Mouse (Mus musculus): Measurements from ENCODE around the gene Flvcr2. TPM values are rescaled to one million over a fixed set of nuclear protein-coding genes. Genes with fewer than 3 reads are reported as not detected.

The Flvcr2 gene
- polyA plus RNA-seq, 1 experiment from 2014 or later: 7.0 TPM

DNA sequence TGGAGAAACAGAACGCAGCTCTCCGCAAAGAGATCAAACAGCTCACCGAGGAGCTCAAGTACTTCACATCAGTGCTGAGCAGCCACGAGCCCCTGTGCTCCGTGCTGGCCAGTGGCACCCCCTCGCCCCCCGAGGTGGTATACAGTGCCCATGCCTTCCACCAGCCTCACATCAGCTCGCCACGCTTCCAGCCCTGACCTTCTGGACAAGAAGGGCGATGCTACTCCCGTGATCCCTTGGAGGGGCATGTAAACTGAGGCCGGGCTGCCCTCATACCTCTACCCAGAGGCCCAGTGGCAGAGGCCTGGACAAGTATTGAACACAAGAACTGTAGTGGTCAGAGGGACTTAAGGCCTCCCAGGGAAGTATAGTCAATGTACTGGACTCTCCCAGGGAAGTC lies 37.8 kb upstream of the Flvcr2 start:
- H3K27me3 ChIP-seq (ENCODE audit: insufficient read depth, low read length): no peaks in the 10 kb centered on the region
- H3K9ac ChIP-seq (ENCODE audit: low read depth, low read length): no peak overlapping the region
- no peak overlapping the region for H3K27ac ChIP-seq
- ATAC-seq (replicated peaks; ENCODE audit: low FRiP score, low read depth) (no peak), DNase-seq (ENCODE audit: low spot score) (no peak)
- no peak overlapping the region for H3K4me2 ChIP-seq (ENCODE audit: low read length)
- no peaks in the 10 kb centered on the region for H3K36me3 ChIP-seq (ENCODE audit: insufficient read depth, low read length)
- no peak for TF ChIP-seq CTCF (IDR thresholded peaks at IDR 0.05; ENCODE audit: low read depth)
- no peaks in the 10 kb centered on the region for H3K9me3 ChIP-seq (replicated peaks; ENCODE audit: low read length)
- 84% methylated on average over 12 of the region's 12 CpGs for WGBS
- H3K4me3 ChIP-seq (replicated peaks; ENCODE audit: low read depth, low read length): no peak overlapping the region
- H3K4me1 ChIP-seq (replicated peaks; ENCODE audit: insufficient read depth, low read length): 0 out of 2 replicates have a peak, but pooled peaks cover 6% of the 10 kb centered on the region

GRCm38 (mm10) chr12:85710695-85711094 lies 35.6 kb upstream of the Flvcr2 start:
- DNase-seq (ENCODE audit: low spot score) (no peak), ATAC-seq (replicated peaks; ENCODE audit: low FRiP score, low read depth) (no peak)
- WGBS: 77% methylated on average over 7 of the region's 7 CpGs
- no peaks in the 10 kb centered on the region for H3K36me3 ChIP-seq (ENCODE audit: insufficient read depth, low read length)
- no peak overlapping the region for H3K4me3 ChIP-seq (replicated peaks; ENCODE audit: low read depth, low read length)
- no peaks in the 10 kb centered on the region for H3K27me3 ChIP-seq (ENCODE audit: insufficient read depth, low read length)
- H3K4me2 ChIP-seq (ENCODE audit: low read length): no peak overlapping the region
- H3K27ac ChIP-seq: no peak overlapping the region
- no peaks in the 10 kb centered on the region for H3K9me3 ChIP-seq (replicated peaks; ENCODE audit: low read length)
- no peak for TF ChIP-seq CTCF (IDR thresholded peaks at IDR 0.05; ENCODE audit: low read depth)
- H3K9ac ChIP-seq (ENCODE audit: low read depth, low read length): no peak overlapping the region
- H3K4me1 ChIP-seq (replicated peaks; ENCODE audit: insufficient read depth, low read length): 0 out of 2 replicates have a peak, but pooled peaks cover 5% of the 10 kb centered on the region

- H3K4me1 ChIP-seq (replicated peaks; ENCODE audit: insufficient read depth, low read length): no peaks in the 10 kb centered on the region
- ATAC-seq (replicated peaks; ENCODE audit: low FRiP score, low read depth) (no peak), DNase-seq (ENCODE audit: low spot score) (no peak)
- H3K4me3 ChIP-seq (replicated peaks; ENCODE audit: low read depth, low read length): no peak overlapping the region
- 91% methylated on average over 2 of the region's 2 CpGs for WGBS
- no peak overlapping the region for H3K4me2 ChIP-seq (ENCODE audit: low read length)
- TF ChIP-seq CTCF (IDR thresholded peaks at IDR 0.05; ENCODE audit: low read depth): no peak
- no peak overlapping the region for H3K27ac ChIP-seq
- no peaks in the 10 kb centered on the region for H3K36me3 ChIP-seq (ENCODE audit: insufficient read depth, low read length)
- H3K27me3 ChIP-seq (ENCODE audit: insufficient read depth, low read length): no peaks in the 10 kb centered on the region
- H3K9ac ChIP-seq (ENCODE audit: low read depth, low read length): no peak overlapping the region
- H3K9me3 ChIP-seq (replicated peaks; ENCODE audit: low read length): no peaks in the 10 kb centered on the region
These were observed 33.8 kb upstream of the Flvcr2 start for GRCm38 (mm10) chr12:85712587-85712986.

DNA sequence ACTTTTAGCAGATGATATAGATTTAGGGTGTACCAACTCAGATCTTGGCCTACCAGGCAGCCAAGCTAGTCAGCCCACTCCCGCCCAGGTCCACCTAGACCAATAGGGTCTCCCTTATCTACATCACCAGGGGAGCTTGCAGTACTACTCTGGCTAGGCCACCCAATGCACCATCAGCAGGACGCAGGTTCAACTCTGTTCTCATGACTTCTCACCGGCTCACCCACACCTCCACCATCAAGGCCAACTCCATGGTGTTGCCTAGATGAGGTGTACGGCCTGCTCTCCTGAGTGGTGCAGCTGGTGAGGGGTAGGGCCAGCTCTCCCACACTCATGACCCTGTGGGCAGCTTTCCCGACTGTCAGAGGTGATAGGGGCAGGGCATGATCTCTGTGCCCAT lies 32.2 kb upstream of the Flvcr2 start:
- Histone ChIP-seq H3K36me3 (ENCODE audit: insufficient read depth, low read length) (no peaks in the 10 kb centered on the region), H3K9me3 (replicated peaks; ENCODE audit: low read length) (no peaks in the 10 kb centered on the region), H3K4me1 (replicated peaks; ENCODE audit: insufficient read depth, low read length) (no peaks in the 10 kb centered on the region), H3K27ac (no peak overlapping the region), H3K9ac (ENCODE audit: low read depth, low read length) (no peak overlapping the region), H3K4me3 (replicated peaks; ENCODE audit: low read depth, low read length) (no peak overlapping the region), H3K4me2 (ENCODE audit: low read length) (no peak overlapping the region), H3K27me3 (ENCODE audit: insufficient read depth, low read length) (no peaks in the 10 kb centered on the region)
- DNase-seq (ENCODE audit: low spot score) (no peak), ATAC-seq (replicated peaks; ENCODE audit: low FRiP score, low read depth) (no peak)
- 93% methylated on average over 5 of the region's 5 CpGs for WGBS
- no peak for TF ChIP-seq CTCF (IDR thresholded peaks at IDR 0.05; ENCODE audit: low read depth)

- ATAC-seq (replicated peaks; ENCODE audit: low FRiP score, low read depth) (no peak), DNase-seq (ENCODE audit: low spot score) (no peak)
- TF ChIP-seq CTCF (IDR thresholded peaks at IDR 0.05; ENCODE audit: low read depth): no peak
- Histone ChIP-seq H3K9ac (ENCODE audit: low read depth, low read length) (no peak overlapping the region), H3K9me3 (replicated peaks; ENCODE audit: low read length) (no peaks in the 10 kb centered on the region), H3K27me3 (ENCODE audit: insufficient read depth, low read length) (no peaks in the 10 kb centered on the region), H3K4me2 (ENCODE audit: low read length) (no peak overlapping the region), H3K4me1 (replicated peaks; ENCODE audit: insufficient read depth, low read length) (no peaks in the 10 kb centered on the region), H3K36me3 (ENCODE audit: insufficient read depth, low read length) (no peaks in the 10 kb centered on the region), H3K27ac (no peak overlapping the region), H3K4me3 (replicated peaks; ENCODE audit: low read depth, low read length) (no peak overlapping the region)
- 81% methylated on average over 4 of the region's 4 CpGs for WGBS
These were observed 21.0 kb upstream of the Flvcr2 start for GRCm38 (mm10) chr12:85725306-85725705.

- Histone ChIP-seq H3K4me3 (replicated peaks; ENCODE audit: low read depth, low read length) (no peak overlapping the region), H3K4me1 (replicated peaks; ENCODE audit: insufficient read depth, low read length) (no peaks in the 10 kb centered on the region), H3K27ac (no peak overlapping the region), H3K9me3 (replicated peaks; ENCODE audit: low read length) (no peaks in the 10 kb centered on the region), H3K27me3 (ENCODE audit: insufficient read depth, low read length) (no peaks in the 10 kb centered on the region), H3K9ac (ENCODE audit: low read depth, low read length) (no peak overlapping the region), H3K36me3 (ENCODE audit: insufficient read depth, low read length) (no peaks in the 10 kb centered on the region), H3K4me2 (ENCODE audit: low read length) (no peak overlapping the region)
- 59% methylated on average over 6 of the region's 6 CpGs for WGBS
- ATAC-seq (replicated peaks; ENCODE audit: low FRiP score, low read depth) (no peak), DNase-seq (ENCODE audit: low spot score) (no peak)
- TF ChIP-seq CTCF (IDR thresholded peaks at IDR 0.05; ENCODE audit: low read depth): no peak
These were observed 19.5 kb upstream of the Flvcr2 start for GRCm38 (mm10) chr12:85726729-85727397.

DNA sequence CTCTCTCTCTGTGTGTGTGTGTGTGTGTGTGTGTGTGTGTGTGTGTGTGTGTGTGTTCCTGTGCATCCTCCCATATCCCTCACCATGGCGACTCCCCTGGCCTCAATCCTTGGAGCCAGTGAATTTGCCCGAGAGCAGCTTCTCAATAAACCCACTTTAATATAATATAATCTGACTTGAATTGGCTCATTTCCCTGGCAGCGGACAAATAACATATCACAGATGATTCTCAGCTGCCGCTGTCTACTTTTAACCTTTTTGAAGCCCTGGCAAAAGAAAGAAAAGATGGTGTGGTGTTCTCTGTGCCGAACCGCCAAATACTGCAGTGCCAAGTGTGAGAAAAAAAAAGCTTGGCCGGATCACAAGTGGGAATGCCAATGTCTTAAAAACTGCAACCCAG lies 18.2 kb upstream of the Flvcr2 start:
- DNase-seq (ENCODE audit: low spot score) (no peak), ATAC-seq (replicated peaks; ENCODE audit: low FRiP score, low read depth) (no peak)
- H3K9me3 ChIP-seq (replicated peaks; ENCODE audit: low read length): no peaks in the 10 kb centered on the region
- no peak overlapping the region for H3K4me3 ChIP-seq (replicated peaks; ENCODE audit: low read depth, low read length)
- no peak overlapping the region for H3K9ac ChIP-seq (ENCODE audit: low read depth, low read length)
- H3K4me2 ChIP-seq (ENCODE audit: low read length): no peak overlapping the region
- no peak for TF ChIP-seq CTCF (IDR thresholded peaks at IDR 0.05; ENCODE audit: low read depth)
- WGBS: 75% methylated on average over 7 of the region's 7 CpGs
- no peak overlapping the region for H3K27ac ChIP-seq
- no peaks in the 10 kb centered on the region for H3K27me3 ChIP-seq (ENCODE audit: insufficient read depth, low read length)
- H3K36me3 ChIP-seq (ENCODE audit: insufficient read depth, low read length): no peaks in the 10 kb centered on the region
- H3K4me1 ChIP-seq (replicated peaks; ENCODE audit: insufficient read depth, low read length): no peaks in the 10 kb centered on the region
